Mouse (Mus musculus): ENCODE measurements around the gene Togaram1.

GRCm38 (mm10) chr12:64966101-64966631, 562 bp downstream of the Togaram1 start:
- TF ChIP-seq CTCF (IDR thresholded peaks at IDR 0.05; ENCODE audit: low read depth, low read length), result no peak
- TF ChIP-seq GATA1 (IDR thresholded peaks at IDR 0.05; ENCODE audit: borderline replicate concordance, low read length), result no peak
- TF ChIP-seq TAL1 (conservative IDR thresholded peaks at IDR 0.05; ENCODE audit: low read depth, low read length), result no peak
- TF ChIP-seq POLR2AphosphoS5 (IDR thresholded peaks at IDR 0.05; ENCODE audit: insufficient replicate concordance, low read depth, low read length), result no peak
